Mouse (Mus musculus): ENCODE measurements around the gene Wbp11. TPM values are rescaled to one million over a fixed set of nuclear protein-coding genes. Genes with fewer than 3 reads are reported as not detected.

Wbp11 gene
- polyA plus RNA-seq, 1 experiment: 57.0 TPM

GRCm38 (mm10) chr6:136857873-136858260 lies 29.8 kb upstream of the Wbp11 start:
- WGBS: 71% methylated on average over 11 of the region's 11 CpGs
- DNase-seq: no peak
- Histone ChIP-seq H3K4me1 (ENCODE audit: control insufficient read depth, insufficient read depth, low read length) (no peaks in the 10 kb centered on the region), H3K27me3 (ENCODE audit: control insufficient read depth, insufficient read depth, low read length) (no peaks in the 10 kb centered on the region), H3K4me3 (replicated peaks; ENCODE audit: insufficient read depth, low read depth, low read length) (no peak overlapping the region), H3K27ac (ENCODE audit: insufficient read depth, low read length) (no peak overlapping the region)
- TF ChIP-seq CTCF (IDR thresholded peaks at IDR 0.05; ENCODE audit: borderline replicate concordance, insufficient read depth, low read depth, low read length) (no peak), POLR2A (IDR thresholded peaks at IDR 0.05; ENCODE audit: borderline replicate concordance, insufficient read depth, low read length) (no peak)

- WGBS: 74% methylated on average over 18 of the region's 18 CpGs
- Histone ChIP-seq H3K4me1 (ENCODE audit: control insufficient read depth, insufficient read depth, low read length) (no peaks in the 10 kb centered on the region), H3K27me3 (ENCODE audit: control insufficient read depth, insufficient read depth, low read length) (no peaks in the 10 kb centered on the region), H3K27ac (ENCODE audit: insufficient read depth, low read length) (no peak within 1 kb of the TSS), H3K4me3 (replicated peaks; ENCODE audit: insufficient read depth, low read depth, low read length) (no peak within 1 kb of the TSS)
- no peak for TF ChIP-seq CTCF (IDR thresholded peaks at IDR 0.05; ENCODE audit: borderline replicate concordance, insufficient read depth, low read depth, low read length)
- no peak for DNase-seq
These were observed 29.3 kb upstream of the Wbp11 start, which contains the start of gene Art4 for GRCm38 (mm10) chr6:136857186-136857872. Art4 (minus strand) TSS chr6:136857733.

- no peaks in the 10 kb centered on the region for H3K27me3 ChIP-seq (ENCODE audit: control insufficient read depth, insufficient read depth, low read length)
- TF ChIP-seq POLR2A (IDR thresholded peaks at IDR 0.05; ENCODE audit: borderline replicate concordance, insufficient read depth, low read length) (no peak), CTCF (IDR thresholded peaks at IDR 0.05; ENCODE audit: borderline replicate concordance, insufficient read depth, low read depth, low read length) (no peak)
- H3K27ac ChIP-seq (ENCODE audit: insufficient read depth, low read length): no peak overlapping the region
- no peak overlapping the region for H3K4me3 ChIP-seq (replicated peaks; ENCODE audit: insufficient read depth, low read depth, low read length)
- WGBS: 67% methylated on average over 14 of the region's 14 CpGs
- no peak for DNase-seq
- no peaks in the 10 kb centered on the region for H3K4me1 ChIP-seq (ENCODE audit: control insufficient read depth, insufficient read depth, low read length)
These were observed 28.1 kb upstream of the Wbp11 start for GRCm38 (mm10) chr6:136856071-136856636.

GRCm38 (mm10) chr6:136855183-136855582 lies 27.1 kb upstream of the Wbp11 start:
- TF ChIP-seq POLR2A (IDR thresholded peaks at IDR 0.05; ENCODE audit: borderline replicate concordance, insufficient read depth, low read length): no peak
- no peak for TF ChIP-seq CTCF (IDR thresholded peaks at IDR 0.05; ENCODE audit: borderline replicate concordance, insufficient read depth, low read depth, low read length)

GRCm38 (mm10) chr6:136854361-136854781 lies 26.3 kb upstream of the Wbp11 start:
- H3K27ac ChIP-seq (ENCODE audit: insufficient read depth, low read length): no peak overlapping the region
- no peaks in the 10 kb centered on the region for H3K27me3 ChIP-seq (ENCODE audit: control insufficient read depth, insufficient read depth, low read length)
- no peaks in the 10 kb centered on the region for H3K4me1 ChIP-seq (ENCODE audit: control insufficient read depth, insufficient read depth, low read length)
- 90% methylated on average over 11 of the region's 11 CpGs for WGBS
- TF ChIP-seq CTCF (IDR thresholded peaks at IDR 0.05; ENCODE audit: borderline replicate concordance, insufficient read depth, low read depth, low read length) (no peak), POLR2A (IDR thresholded peaks at IDR 0.05; ENCODE audit: borderline replicate concordance, insufficient read depth, low read length) (no peak)
- DNase-seq: no peak
- no peak overlapping the region for H3K4me3 ChIP-seq (replicated peaks; ENCODE audit: insufficient read depth, low read depth, low read length)

More at GRCm38 (mm10) chr6:136855183-136855582, 27.1 kb upstream of the Wbp11 start:
- DNase-seq: no peak
- Histone ChIP-seq H3K4me1 (ENCODE audit: control insufficient read depth, insufficient read depth, low read length) (no peaks in the 10 kb centered on the region), H3K27ac (ENCODE audit: insufficient read depth, low read length) (no peak overlapping the region), H3K4me3 (replicated peaks; ENCODE audit: insufficient read depth, low read depth, low read length) (no peak overlapping the region), H3K27me3 (ENCODE audit: control insufficient read depth, insufficient read depth, low read length) (no peaks in the 10 kb centered on the region)
- WGBS: 77% methylated on average over 2 of the region's 2 CpGs

GRCm38 (mm10) chr6:136852762-136853161 lies 24.7 kb upstream of the Wbp11 start:
- H3K4me3 ChIP-seq (replicated peaks; ENCODE audit: insufficient read depth, low read depth, low read length): no peak overlapping the region
- DNase-seq: no peak
- no peaks in the 10 kb centered on the region for H3K27me3 ChIP-seq (ENCODE audit: control insufficient read depth, insufficient read depth, low read length)
- WGBS: 75% methylated on average over 3 of the region's 3 CpGs
- no peak overlapping the region for H3K27ac ChIP-seq (ENCODE audit: insufficient read depth, low read length)
- H3K4me1 ChIP-seq (ENCODE audit: control insufficient read depth, insufficient read depth, low read length): no peaks in the 10 kb centered on the region
- no peak for TF ChIP-seq POLR2A (IDR thresholded peaks at IDR 0.05; ENCODE audit: borderline replicate concordance, insufficient read depth, low read length)

- Histone ChIP-seq H3K4me3 (replicated peaks; ENCODE audit: insufficient read depth, low read depth, low read length) (no peak overlapping the region), H3K27me3 (ENCODE audit: control insufficient read depth, insufficient read depth, low read length) (no peaks in the 10 kb centered on the region), H3K27ac (ENCODE audit: insufficient read depth, low read length) (no peak overlapping the region), H3K4me1 (ENCODE audit: control insufficient read depth, insufficient read depth, low read length) (no peaks in the 10 kb centered on the region)
- no peak for DNase-seq
- TF ChIP-seq CTCF (IDR thresholded peaks at IDR 0.05; ENCODE audit: borderline replicate concordance, insufficient read depth, low read depth, low read length) (no peak), POLR2A (IDR thresholded peaks at IDR 0.05; ENCODE audit: borderline replicate concordance, insufficient read depth, low read length) (no peak)
- WGBS: 81% methylated on average over 4 of the region's 4 CpGs
These were observed 24.3 kb upstream of the Wbp11 start for GRCm38 (mm10) chr6:136852348-136852747.

GRCm38 (mm10) chr6:136850267-136850666 lies 22.2 kb upstream of the Wbp11 start:
- 72% methylated on average over 6 of the region's 6 CpGs for WGBS
- H3K27me3 ChIP-seq (ENCODE audit: control insufficient read depth, insufficient read depth, low read length): no peaks in the 10 kb centered on the region
- H3K4me3 ChIP-seq (replicated peaks; ENCODE audit: insufficient read depth, low read depth, low read length): no peak overlapping the region
- DNase-seq: no peak
- no peak overlapping the region for H3K27ac ChIP-seq (ENCODE audit: insufficient read depth, low read length)
- no peaks in the 10 kb centered on the region for H3K4me1 ChIP-seq (ENCODE audit: control insufficient read depth, insufficient read depth, low read length)
- TF ChIP-seq CTCF (IDR thresholded peaks at IDR 0.05; ENCODE audit: borderline replicate concordance, insufficient read depth, low read depth, low read length) (no peak), POLR2A (IDR thresholded peaks at IDR 0.05; ENCODE audit: borderline replicate concordance, insufficient read depth, low read length) (no peak)
